Mouse (Mus musculus): ENCODE data around the gene Spata31d1b.

The Spata31d1b gene

DNA sequence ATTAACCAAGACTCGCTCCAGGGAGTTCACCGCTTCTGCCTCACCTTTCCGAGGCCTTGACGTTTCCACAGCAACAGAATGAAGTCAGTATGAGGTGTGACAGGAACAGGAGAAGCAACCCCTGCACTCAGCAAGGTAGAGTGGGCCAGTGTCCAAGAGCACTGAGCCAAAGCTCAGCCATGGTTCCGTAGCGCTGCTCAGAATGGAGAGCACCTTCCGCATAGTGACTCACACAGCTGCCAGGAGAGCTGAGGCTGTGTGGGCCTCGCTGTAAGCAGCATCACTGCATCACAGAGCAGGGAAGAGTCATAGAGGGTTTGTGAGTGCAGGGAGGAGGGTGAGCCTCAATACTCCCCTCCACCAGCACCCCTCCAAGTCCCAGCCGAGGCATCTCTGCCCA, 34.6 kb downstream of the Spata31d1b start, which contains the start of gene 1700014D04Rik:
1700014D04Rik (minus strand) TSS at position 42 of the 400 bp plus-strand sequence.
- no peak for DNase-seq (ENCODE audit: low read depth, low spot score)

DNA sequence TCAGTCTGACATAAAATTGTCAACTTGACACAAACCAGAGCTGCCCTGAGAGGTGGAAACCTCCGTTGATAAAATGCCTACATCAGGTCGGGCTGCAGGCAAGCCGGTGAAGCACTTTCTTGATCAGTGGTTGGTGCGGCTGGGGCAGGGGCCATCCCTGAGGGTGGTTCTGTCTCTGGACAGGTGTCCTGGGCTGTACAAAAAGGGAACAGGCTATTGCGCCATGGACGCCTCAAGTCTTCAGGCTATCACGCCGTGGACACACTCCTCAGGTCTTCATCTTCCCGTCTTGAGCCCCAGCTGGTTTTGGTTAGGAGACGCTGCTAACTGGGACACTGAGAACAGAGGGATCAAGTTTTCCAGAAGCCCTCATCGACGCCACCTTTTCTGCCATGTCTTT, 38.2 kb downstream of the Spata31d1b start:
- no peak for DNase-seq (ENCODE audit: low read depth, low spot score)

DNA sequence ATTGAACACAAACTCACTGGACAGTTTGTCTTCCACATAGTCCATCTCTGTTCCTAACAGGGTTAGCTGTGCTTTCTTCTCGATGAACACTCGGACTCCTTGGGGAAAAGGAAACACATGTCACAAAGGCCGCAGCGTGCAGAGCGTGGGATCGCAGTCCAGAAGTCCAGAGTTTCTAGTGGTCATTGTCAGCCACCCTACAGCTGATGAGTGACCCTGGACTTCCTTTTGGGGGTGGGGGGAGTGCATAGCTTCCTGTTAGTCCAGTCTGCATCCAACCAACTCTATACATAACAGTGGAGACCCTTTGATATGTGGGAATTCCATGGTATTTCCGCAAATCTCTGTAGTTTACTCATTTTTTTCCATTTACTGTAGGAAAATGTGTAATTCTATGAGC, 44.8 kb downstream of the Spata31d1b start:
- DNase-seq (ENCODE audit: low read depth, low spot score): no peak

DNA sequence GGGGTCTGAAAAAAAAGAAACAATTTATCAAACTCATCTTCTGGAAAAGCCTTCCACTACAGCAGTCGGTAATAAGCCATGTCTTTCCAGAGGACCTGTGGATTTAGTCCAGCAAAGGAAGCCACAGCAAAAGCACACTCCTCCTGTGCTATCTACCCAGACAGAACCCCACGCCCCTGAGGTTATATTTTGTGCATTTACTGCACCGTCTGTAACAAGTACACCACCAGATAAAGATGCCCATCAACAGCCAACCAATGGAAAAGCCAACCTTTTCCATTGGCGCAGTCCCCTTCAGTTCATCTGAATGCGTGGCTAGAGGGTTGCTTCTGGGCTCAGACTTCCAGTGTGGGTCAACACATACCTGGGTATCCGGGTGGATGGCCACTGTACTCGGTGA, 50.7 kb downstream of the Spata31d1b start:
- DNase-seq (ENCODE audit: low read depth, low spot score): no peak

DNA sequence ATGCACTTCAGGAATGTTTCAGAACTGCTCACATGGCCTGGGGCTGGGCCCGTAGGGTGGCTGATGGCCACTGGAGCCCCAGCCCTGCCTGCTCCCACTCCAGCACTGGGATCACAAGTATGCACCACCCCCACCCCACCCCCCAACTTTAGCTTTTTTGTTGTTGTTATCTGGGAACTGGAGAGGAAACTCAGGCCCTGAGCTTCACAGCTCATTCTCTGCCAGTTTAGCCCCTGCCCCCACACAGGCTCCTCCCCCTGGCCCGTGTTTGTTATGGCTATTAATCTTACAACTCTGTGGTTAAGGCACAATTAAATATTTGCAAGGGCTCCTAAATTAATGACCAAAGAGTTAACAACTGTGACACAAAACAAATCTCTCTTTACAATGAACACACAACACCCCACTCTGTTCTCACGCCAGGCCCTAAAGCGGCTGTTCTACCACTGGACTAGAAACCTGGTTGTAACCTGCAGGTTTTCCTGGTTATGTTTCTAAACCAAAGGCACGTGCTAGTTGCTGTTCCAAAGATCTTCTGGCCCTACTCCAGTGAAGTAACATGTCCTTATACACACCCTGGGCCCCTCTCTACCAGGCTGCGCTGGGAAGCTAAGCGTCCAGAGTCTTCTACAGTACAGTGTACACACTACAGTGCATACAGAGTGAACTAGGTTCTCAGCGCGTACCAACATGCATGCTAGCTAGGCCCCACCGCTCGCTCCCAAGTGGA, 54.9 kb downstream of the Spata31d1b start:
- DNase-seq (ENCODE audit: low read depth, low spot score): no peak

DNA sequence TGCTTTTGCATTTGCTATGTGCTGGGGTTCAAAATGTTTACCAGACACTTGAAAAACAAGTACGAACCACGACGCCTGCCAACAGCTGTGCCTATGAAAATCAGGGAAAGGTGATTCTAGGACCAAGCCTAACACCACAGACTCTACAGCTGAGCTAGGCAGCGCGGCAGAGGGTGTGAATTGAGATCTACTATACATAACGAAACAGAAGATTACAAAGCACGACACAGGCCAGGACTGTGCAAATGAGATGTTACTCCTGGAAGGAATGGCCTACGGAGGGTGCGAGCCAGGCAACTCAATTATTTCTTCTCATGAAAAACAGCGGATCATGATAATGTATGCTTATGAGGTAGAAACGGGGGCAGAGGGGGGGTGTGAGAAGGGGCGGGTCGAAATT, 56.4 kb downstream of the Spata31d1b start:
- DNase-seq (ENCODE audit: low read depth, low spot score): peak; percentile 11
